24 mouse cellular contexts compared by ENCODE assay signal in genomic region chr10:23223336-23223735, GRCm38 (mm10).
"Had no signal": no experiment of that assay in that cellular context is flagged by ENCODE, and none has a peak within 500 bp of the region (broad histone marks: within the 10 kb centered on the region; RNA-seq: fewer than 3 reads in every experiment).

No protein-coding gene starts in this region.

- DNase-seq: gastrocnemius, adult 2 months; gastrocnemius, postnatal 10 days; gastrocnemius, postnatal 25 days; heart, adult 2 months; heart, postnatal 14 days; heart, postnatal 36 days; kidney, adult 11 months; kidney, adult 8-10 months; kidney, postnatal 14 days; kidney, postnatal 36 days; layer of hippocampus, adult 9-11 months; layer of hippocampus, postnatal 36 days; left cerebral cortex, postnatal 4 days had no signal

- H3K4me2 ChIP-seq: heart, embryonic 11.5 days; heart, embryonic 13.5 days; heart, embryonic 15.5 days; hindbrain, embryonic 13.5 days; hindbrain, embryonic 15.5 days; limb, embryonic 12.5 days; limb, embryonic 15.5 days; liver, embryonic 12.5 days had no signal

- H3K36me3 ChIP-seq: heart, embryonic 13.5 days; heart, embryonic 15.5 days; hindbrain, embryonic 13.5 days; hindbrain, embryonic 15.5 days; limb, embryonic 12.5 days; limb, embryonic 15.5 days; liver, embryonic 12.5 days had no signal

- H3K9ac ChIP-seq: heart, embryonic 13.5 days; heart, embryonic 15.5 days; hindbrain, embryonic 13.5 days; hindbrain, embryonic 15.5 days; limb, embryonic 12.5 days; limb, embryonic 15.5 days; liver, embryonic 12.5 days; liver, embryonic 14.5 days had no signal

- H3K4me3 ChIP-seq: gastrocnemius, adult 2 months; heart, adult 2 months; heart, embryonic 13.5 days; heart, embryonic 15.5 days; hindbrain, embryonic 13.5 days; hindbrain, embryonic 15.5 days; limb, embryonic 12.5 days; limb, embryonic 15.5 days; liver, embryonic 12.5 days had no signal

- H3K27me3 ChIP-seq: heart, embryonic 13.5 days; heart, embryonic 15.5 days; hindbrain, embryonic 13.5 days; hindbrain, embryonic 15.5 days; limb, embryonic 12.5 days; limb, embryonic 15.5 days; liver, embryonic 12.5 days had no signal

- H3K4me1 ChIP-seq: heart, embryonic 13.5 days; heart, embryonic 15.5 days; hindbrain, embryonic 15.5 days; limb, embryonic 12.5 days; limb, embryonic 15.5 days; liver, embryonic 12.5 days had no signal

- ATAC-seq: hindbrain, postnatal 0 days; intestine, embryonic 16.5 days; liver, embryonic 12.5 days had no signal

- H3K27ac ChIP-seq: heart, adult 2 months; heart, embryonic 13.5 days; heart, embryonic 15.5 days; hindbrain, embryonic 13.5 days; hindbrain, embryonic 15.5 days; hindbrain, postnatal 0 days; limb, embryonic 12.5 days; limb, embryonic 15.5 days; liver, embryonic 12.5 days; liver, embryonic 14.5 days had no signal

- H3K9me3 ChIP-seq: heart, embryonic 13.5 days; heart, embryonic 15.5 days; hindbrain, embryonic 13.5 days; hindbrain, embryonic 15.5 days; limb, embryonic 12.5 days; limb, embryonic 15.5 days; liver, embryonic 12.5 days had no signal
